Mouse (Mus musculus): ENCODE measurements around the gene Cog8. TPM values are rescaled to one million over a fixed set of nuclear protein-coding genes. Genes with fewer than 3 reads are reported as not detected.

Cog8 gene
- polyA plus RNA-seq (2015; fragmentation: Nextera tagmentation; extraction: Ambion mirVana): 22.5 and 23.6 TPM in 2 replicates

DNA sequence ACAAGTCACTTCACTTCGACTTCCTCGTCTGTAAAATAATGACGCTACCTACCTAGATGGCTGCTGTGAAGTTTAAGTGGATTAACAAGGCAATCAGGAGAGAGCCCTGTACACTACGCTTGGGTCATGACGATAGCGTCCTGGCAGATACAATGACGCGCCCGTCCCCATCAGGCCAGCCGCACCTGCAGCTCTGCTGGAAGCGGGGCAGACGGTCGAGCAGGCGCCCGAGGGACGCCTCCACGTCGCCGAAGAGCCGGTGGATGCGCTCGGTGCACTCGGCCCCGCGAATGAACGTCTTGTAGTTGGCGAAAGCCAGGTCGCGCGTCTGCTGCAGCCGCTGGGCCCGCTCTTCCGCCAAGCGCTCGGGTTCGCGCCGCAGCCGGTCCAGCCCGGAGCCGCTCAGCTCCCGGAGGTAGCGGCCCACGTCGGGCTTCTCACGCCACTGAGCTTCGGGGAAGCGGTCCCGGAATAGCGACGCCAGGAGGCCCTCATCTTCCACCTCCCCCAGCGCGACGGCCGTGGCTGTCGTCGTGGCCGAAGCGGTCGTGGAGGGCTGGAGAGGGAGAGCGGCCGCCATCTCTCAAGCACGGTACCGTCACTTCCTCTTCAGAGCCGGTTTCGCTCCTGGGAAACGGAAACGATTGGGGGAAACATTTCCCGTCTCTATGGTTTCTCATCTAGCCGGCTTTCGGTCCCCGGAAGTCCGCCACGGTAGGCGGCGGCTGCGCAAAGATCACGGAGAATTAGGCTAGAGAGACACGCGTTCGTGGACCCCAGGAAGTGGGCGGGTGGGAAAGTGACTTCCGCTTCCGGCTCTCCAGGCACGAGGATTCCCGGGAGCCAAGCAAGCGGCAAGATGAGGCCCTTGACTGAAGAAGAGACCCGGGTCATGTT is at the start of gene Cog8, which contains the start of gene Nip7:
Gene Cog8 (minus strand): TSS at position 614 of the 897 bp plus-strand sequence.
Gene Nip7 (plus strand): TSS at position 802 of the 897 bp plus-strand sequence.

DNA sequence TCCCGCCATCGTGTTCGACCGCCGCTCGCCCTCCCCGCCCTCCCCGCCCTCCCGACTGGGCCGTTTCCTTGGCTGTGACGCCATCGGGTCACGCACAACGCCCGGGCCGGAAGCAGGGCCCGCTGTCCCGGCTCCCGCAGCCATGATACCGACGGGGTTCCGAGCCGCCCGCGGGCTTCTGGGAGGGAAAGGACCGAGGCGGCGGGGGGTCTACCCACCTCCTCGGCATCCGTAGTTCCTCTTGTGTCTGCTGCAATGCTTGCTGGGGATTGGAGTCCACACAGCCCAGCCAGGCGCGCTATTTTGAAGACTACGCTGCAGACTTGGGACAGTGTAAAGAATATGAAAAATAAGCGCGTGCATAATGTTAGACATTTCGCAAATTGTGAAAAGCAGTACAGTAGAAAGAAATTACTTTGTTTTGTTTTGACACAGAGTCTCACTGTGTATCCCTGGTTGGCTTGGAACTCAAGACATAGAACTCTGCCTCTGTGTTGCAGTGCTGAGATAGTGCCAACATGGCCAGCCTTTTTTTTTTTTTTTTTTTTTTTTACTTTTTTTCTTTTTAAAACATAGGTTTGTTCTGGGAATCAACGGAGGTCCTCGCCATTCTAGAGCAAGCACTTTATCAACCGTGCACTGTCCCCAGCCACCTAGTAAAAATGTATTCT is 40.0 kb upstream of the Cog8 start, which contains the start of gene Terf2:
Gene Terf2 (minus strand): TSS at position 182 of the 671 bp plus-strand sequence.

DNA sequence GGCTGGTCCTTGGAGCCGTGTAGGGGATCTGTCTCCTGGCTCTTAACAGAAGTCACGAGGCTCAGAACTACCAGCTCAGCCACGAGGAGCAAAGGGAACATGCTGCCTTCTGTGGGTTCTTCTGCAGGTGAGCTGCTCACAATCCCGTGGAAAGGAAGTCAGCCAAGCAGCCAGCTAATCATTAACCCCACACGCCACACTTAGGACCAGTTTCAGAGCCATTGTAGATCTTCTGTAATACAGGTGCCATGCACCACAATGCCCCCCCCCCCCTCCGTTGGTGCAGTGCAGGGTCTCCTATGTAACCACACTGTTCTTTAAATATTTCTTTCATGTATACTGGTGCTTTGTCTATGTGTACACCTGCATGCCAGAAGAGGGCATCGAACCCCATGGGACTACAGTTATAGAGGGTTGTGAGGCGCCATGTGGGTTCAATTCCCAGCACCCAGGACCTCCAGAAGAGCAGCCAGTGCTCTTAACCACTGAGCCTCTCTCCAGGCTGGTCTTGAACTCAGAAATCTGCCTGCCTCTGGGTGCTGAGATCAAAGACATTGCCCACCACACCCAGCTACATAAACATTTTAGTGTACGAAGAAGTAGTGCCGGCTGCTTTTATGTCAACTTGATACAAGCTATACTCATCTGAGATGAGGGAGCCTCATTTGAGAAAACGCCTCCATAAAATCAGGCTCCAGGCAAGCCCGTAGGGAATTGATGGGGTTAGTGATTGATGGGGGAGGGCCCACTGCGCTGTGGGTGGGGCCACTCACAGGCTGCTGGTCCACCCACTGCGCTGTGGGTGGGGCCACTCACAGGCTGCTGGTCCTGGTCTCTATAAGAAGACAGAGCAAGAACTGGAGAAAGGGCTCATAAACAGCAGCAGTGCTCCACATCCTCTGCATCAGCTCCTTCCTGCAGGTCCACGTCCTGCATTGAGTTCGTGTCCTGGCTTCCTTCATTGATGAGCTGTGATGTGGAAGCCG is 9.3 kb upstream of the Cog8 start, which contains the start of gene Tmed6:
Gene Tmed6 (minus strand): TSS at position 134 of the 986 bp plus-strand sequence.

GRCm38 (mm10) chr8:107048061-107048941 is 8.2 kb downstream of the Cog8 start, which contains the start of gene Pdf:
Gene Pdf (minus strand): TSS chr8:107048614.

GRCm38 (mm10) chr8:107030650-107031576 is 25.6 kb downstream of the Cog8 start, which contains the start of gene Vps4a:
Gene Vps4a (plus strand): TSS chr8:107031222.

Small RNA genes within 50 kb of the gene (microRNA-seq; reads per million reads assigned to microRNA genes)
- gene Mir7075: 0.85 to 1.5 reads per million in 2 experiments

Other genes starting within 250 kb of the Cog8 start
- 0.05 TPM in 2 replicates for gene Has3, start 186.4 kb downstream of the Cog8 start, polyA plus RNA-seq (2015; fragmentation: Nextera tagmentation; extraction: Ambion mirVana)
- 24.8 and 25.8 TPM in 2 replicates for gene Utp4, start 163.1 kb downstream of the Cog8 start, polyA plus RNA-seq (2015; fragmentation: Nextera tagmentation; extraction: Ambion mirVana)
- 15.0 and 15.3 TPM in 2 replicates for gene Sntb2, start 120.9 kb downstream of the Cog8 start, polyA plus RNA-seq (2015; fragmentation: Nextera tagmentation; extraction: Ambion mirVana)
- gene Vps4a, start 25.5 kb downstream of the Cog8 start, polyA plus RNA-seq (2015; fragmentation: Nextera tagmentation; extraction: Ambion mirVana): 51.6 and 55.6 TPM in 2 replicates
- 37.3 and 40.0 TPM in 2 replicates for gene Pdf, start 8.1 kb downstream of the Cog8 start, polyA plus RNA-seq (2015; fragmentation: Nextera tagmentation; extraction: Ambion mirVana)
- 37.8 and 42.2 TPM in 2 replicates for gene Nip7, start 188 bp upstream of the Cog8 start, polyA plus RNA-seq (2015; fragmentation: Nextera tagmentation; extraction: Ambion mirVana)
- gene Tmed6, start 9.0 kb upstream of the Cog8 start, polyA plus RNA-seq (2015; fragmentation: Nextera tagmentation; extraction: Ambion mirVana): not detected in 2 replicates
- 9.6 and 10.5 TPM in 2 replicates for gene Terf2, start 39.9 kb upstream of the Cog8 start, polyA plus RNA-seq (2015; fragmentation: Nextera tagmentation; extraction: Ambion mirVana)
- 34.5 and 43.3 TPM in 2 replicates for gene Cyb5b, start 94.0 kb upstream of the Cog8 start, polyA plus RNA-seq (2015; fragmentation: Nextera tagmentation; extraction: Ambion mirVana)
- gene Nfat5, start 236.8 kb upstream of the Cog8 start, polyA plus RNA-seq (2015; fragmentation: Nextera tagmentation; extraction: Ambion mirVana): 4.5 and 6.7 TPM in 2 replicates